Comparison of ENCODE assay signal across 10 mouse cellular contexts in the genomic region with DNA sequence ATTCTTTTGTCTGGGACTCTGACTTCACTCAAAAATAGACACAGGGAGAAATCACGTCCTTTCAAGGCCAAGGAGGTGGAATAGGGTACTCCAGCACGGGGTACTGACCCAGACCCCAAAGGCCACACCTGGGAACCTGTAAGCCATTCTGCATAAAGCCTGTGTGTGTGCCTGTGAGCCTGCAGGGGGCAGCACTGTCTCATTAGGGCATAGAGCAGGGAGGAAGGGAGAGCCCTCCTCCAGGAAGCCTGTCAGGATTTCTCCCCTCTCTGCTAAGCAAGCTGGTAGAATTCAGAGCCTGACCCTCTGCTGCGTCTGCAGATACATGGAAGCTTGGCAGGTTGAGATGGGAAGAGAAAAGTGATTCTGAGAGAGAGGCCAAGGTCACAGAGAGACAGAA. TPM values are rescaled to one million over a fixed set of nuclear protein-coding genes. Genes with fewer than 3 reads are reported as not detected.
DNase-seq lines count a peak whose midpoint lies in the region; ATAC-seq and TF ChIP-seq lines count a peak whose summit lies in the region.
"Had no signal": no experiment of that assay in that cellular context is flagged by ENCODE, and none has a peak within 500 bp of the region (broad histone marks: within the 10 kb centered on the region; RNA-seq: fewer than 3 reads in every experiment).

No protein-coding gene starts in this region.

- 86% methylated on average over 3 of the region's 3 CpGs for WGBS in midbrain, postnatal 0 days
- WGBS in midbrain, embryonic 15.5 days = 75% methylated on average over 3 of the region's 3 CpGs
- 71% methylated on average over 3 of the region's 3 CpGs for WGBS in liver, postnatal 0 days (ENCODE audit: insufficient replicate concordance)
- WGBS in limb, embryonic 10.5 days = 74% methylated on average over 3 of the region's 3 CpGs

- TF ChIP-seq CTCF in midbrain, postnatal 0 days (IDR thresholded peaks at IDR 0.05) = peak; percentile 52
- TF ChIP-seq CTCF in liver, postnatal 0 days (IDR thresholded peaks at IDR 0.05; ENCODE audit: low read depth) = peak; percentile 78

- no peak overlapping the region for H3K9ac ChIP-seq in midbrain, postnatal 0 days (replicated peaks; ENCODE audit: low read length, poor library complexity, severe bottlenecking)
- no peak overlapping the region for H3K9ac ChIP-seq in midbrain, embryonic 15.5 days
- H3K9ac ChIP-seq in liver, postnatal 0 days (replicated peaks) = no peak overlapping the region

- H3K4me3 ChIP-seq in midbrain, postnatal 0 days (ENCODE audit: low read depth, low read length) = no peak overlapping the region
- H3K4me3 ChIP-seq in midbrain, embryonic 15.5 days = no peak overlapping the region
- no peak overlapping the region for H3K4me3 ChIP-seq in liver, postnatal 0 days (ENCODE audit: low read depth, low read length)
- no peak overlapping the region for H3K4me3 ChIP-seq in limb, embryonic 10.5 days

- no peaks in the 10 kb centered on the region for H3K4me1 ChIP-seq in midbrain, postnatal 0 days (ENCODE audit: insufficient read depth, low read length)
- H3K4me1 ChIP-seq in midbrain, embryonic 15.5 days = no peaks in the 10 kb centered on the region
- H3K4me1 ChIP-seq in liver, postnatal 0 days (ENCODE audit: insufficient read depth) = peaks cover 4% of the 10 kb centered on the region; the same call in 1 of the 2 replicates
- H3K4me1 ChIP-seq in limb, embryonic 10.5 days = peaks cover 14% of the 10 kb centered on the region

- no peak overlapping the region for H3K27ac ChIP-seq in midbrain, postnatal 0 days (ENCODE audit: low read depth, low read length)
- no peak overlapping the region for H3K27ac ChIP-seq in midbrain, embryonic 15.5 days
- H3K27ac ChIP-seq in liver, postnatal 0 days (ENCODE audit: low read depth) = no peak overlapping the region
- H3K27ac ChIP-seq in limb, embryonic 10.5 days = no peak overlapping the region

- no peak overlapping the region for H3K4me2 ChIP-seq in midbrain, postnatal 0 days (ENCODE audit: low read depth, low read length, poor library complexity, severe bottlenecking)
- H3K4me2 ChIP-seq in midbrain, embryonic 15.5 days = no peak overlapping the region
- no peak overlapping the region for H3K4me2 ChIP-seq in liver, postnatal 0 days (ENCODE audit: low read depth, low read length)

- H3K27me3 ChIP-seq in midbrain, postnatal 0 days (ENCODE audit: insufficient read depth, low read length) = no peaks in the 10 kb centered on the region
- no peaks in the 10 kb centered on the region for H3K27me3 ChIP-seq in midbrain, embryonic 15.5 days (replicated peaks)
- H3K27me3 ChIP-seq in liver, postnatal 0 days (ENCODE audit: insufficient read depth, low read length) = no peaks in the 10 kb centered on the region
- no peaks in the 10 kb centered on the region for H3K27me3 ChIP-seq in limb, embryonic 10.5 days (ENCODE audit: low read depth, poor library complexity, severe bottlenecking)

- peak; percentile 76 for DNase-seq in CD4-positive, CD25-positive, alpha-beta regulatory T cell, adult 2 months (ENCODE audit: low read depth, low spot score)
- DNase-seq in midbrain, postnatal 0 days (ENCODE audit: low spot score) = no peak
- peak; percentile 63 for DNase-seq in liver, postnatal 0 days
- DNase-seq in thymus, postnatal 25 days = peak; percentile 57
- DNase-seq in limb, embryonic 10.5 days (ENCODE audit: low spot score) = no peak
- no peak for DNase-seq in left cerebral cortex, adult 18-20 months (ENCODE audit: low spot score in 2 of 2)

- TF ChIP-seq EP300 in liver, postnatal 0 days (IDR thresholded peaks at IDR 0.05; ENCODE audit: low read depth) = no peak

- ATAC-seq in CD4-positive, CD25-positive, alpha-beta regulatory T cell, adult 4 months = no peak
- ATAC-seq in midbrain, postnatal 0 days (ENCODE audit: low FRiP score) = no peak
- no peak for ATAC-seq in midbrain, embryonic 15.5 days (replicated peaks)
- ATAC-seq in liver, postnatal 0 days = no peak

- H3K36me3 ChIP-seq in midbrain, postnatal 0 days (ENCODE audit: insufficient read depth, low read length) = no peaks in the 10 kb centered on the region
- H3K36me3 ChIP-seq in midbrain, embryonic 15.5 days (replicated peaks) = no peaks in the 10 kb centered on the region
- peaks cover 62% of the 10 kb centered on the region for H3K36me3 ChIP-seq in liver, postnatal 0 days (replicated peaks; ENCODE audit: insufficient read depth, low read length)
- H3K36me3 ChIP-seq in limb, embryonic 10.5 days = no peaks in the 10 kb centered on the region

- H3K9me3 ChIP-seq in midbrain, postnatal 0 days (ENCODE audit: low read length) = no peaks in the 10 kb centered on the region
- no peaks in the 10 kb centered on the region for H3K9me3 ChIP-seq in midbrain, embryonic 15.5 days
- no peaks in the 10 kb centered on the region for H3K9me3 ChIP-seq in liver, postnatal 0 days (ENCODE audit: low read length)
- no peaks in the 10 kb centered on the region for H3K9me3 ChIP-seq in limb, embryonic 10.5 days (replicated peaks)

RNA-seq across cellular contexts. Expression of gene Slc8b1, which starts 11.7 kb away (rescaled TPM):
- 10 to 100 TPM in 1 of 2 experiments, 1 to 10 TPM in 1; 6.4 to 11.7 TPM for polyA plus RNA-seq in CD4-positive, CD25-positive, alpha-beta regulatory T cell, adult 4 months (2017; shearing (Covaris generic))
- 1.9 and 2.1 TPM in 2 replicates for total RNA-seq in midbrain, postnatal 0 days (2014; rRNA removed)
- polyA plus RNA-seq in midbrain, postnatal 0 days (2015; fragmentation: Nextera tagmentation; extraction: Ambion mirVana) = 2.5 and 2.7 TPM in 2 replicates
- 1.6 and 2.5 TPM in 2 replicates for polyA plus RNA-seq in midbrain, embryonic 15.5 days (2015; fragmentation: Nextera tagmentation; extraction: Ambion mirVana)
- polyA plus RNA-seq in liver, postnatal 0 days (2015; fragmentation: Nextera tagmentation; extraction: Ambion mirVana) = 15.3 and 17.1 TPM in 2 replicates
- polyA plus RNA-seq in limb, embryonic 10.5 days (2016; fragmentation: Nextera tagmentation; extraction: Ambion mirVana) = 3.7 and 4.4 TPM in 2 replicates
- total RNA-seq in left cerebral cortex, adult 18-20 months (2021) = 1 to 10 TPM; 5.8 to 8.1 TPM

RNA-seq across cellular contexts. Expression of gene Plbd2, which starts 19.2 kb away (rescaled TPM):
- polyA plus RNA-seq in CD4-positive, CD25-positive, alpha-beta regulatory T cell, adult 4 months (2017; shearing (Covaris generic)) = 1 to 10 TPM; 4.5 to 5.1 TPM
- 26.7 and 27.9 TPM in 2 replicates for total RNA-seq in midbrain, postnatal 0 days (2014; rRNA removed)
- polyA plus RNA-seq in midbrain, postnatal 0 days (2015; fragmentation: Nextera tagmentation; extraction: Ambion mirVana) = 49.9 and 52.9 TPM in 2 replicates
- polyA plus RNA-seq in midbrain, embryonic 15.5 days (2015; fragmentation: Nextera tagmentation; extraction: Ambion mirVana) = 36.8 and 37.2 TPM in 2 replicates
- polyA plus RNA-seq in liver, postnatal 0 days (2015; fragmentation: Nextera tagmentation; extraction: Ambion mirVana) = 53.6 and 54.1 TPM in 2 replicates
- polyA plus RNA-seq in limb, embryonic 10.5 days (2016; fragmentation: Nextera tagmentation; extraction: Ambion mirVana) = 41.3 and 43.1 TPM in 2 replicates
- total RNA-seq in left cerebral cortex, adult 18-20 months (2021) = 10 to 100 TPM; 54.5 to 57.2 TPM

RNA-seq across cellular contexts. Expression of gene Sds, which starts 46.3 kb away (rescaled TPM):
- not detected for polyA plus RNA-seq in CD4-positive, CD25-positive, alpha-beta regulatory T cell, adult 4 months (2017; shearing (Covaris generic))
- total RNA-seq in midbrain, postnatal 0 days (2014; rRNA removed) = not detected in 2 replicates
- 0.17 and 0.23 TPM in 2 replicates for polyA plus RNA-seq in midbrain, postnatal 0 days (2015; fragmentation: Nextera tagmentation; extraction: Ambion mirVana)
- polyA plus RNA-seq in midbrain, embryonic 15.5 days (2015; fragmentation: Nextera tagmentation; extraction: Ambion mirVana) = 0.36 TPM in 1 of 2 replicates, not detected in the other
- 32.4 and 32.5 TPM in 2 replicates for polyA plus RNA-seq in liver, postnatal 0 days (2015; fragmentation: Nextera tagmentation; extraction: Ambion mirVana)
- polyA plus RNA-seq in limb, embryonic 10.5 days (2016; fragmentation: Nextera tagmentation; extraction: Ambion mirVana) = not detected in 2 replicates
- not detected for total RNA-seq in left cerebral cortex, adult 18-20 months (2021)
- polyA plus RNA-seq: embryonic facial prominence, embryonic 11.5 days; lung, embryonic 16.5 days had no signal

RNA-seq across cellular contexts. Expression of gene Sdsl, which starts 50.0 kb away (rescaled TPM):
- not detected for polyA plus RNA-seq in CD4-positive, CD25-positive, alpha-beta regulatory T cell, adult 4 months (2017; shearing (Covaris generic))
- 3.4 and 4.4 TPM in 2 replicates for total RNA-seq in midbrain, postnatal 0 days (2014; rRNA removed)
- polyA plus RNA-seq in midbrain, postnatal 0 days (2015; fragmentation: Nextera tagmentation; extraction: Ambion mirVana) = 5.8 and 6.0 TPM in 2 replicates
- polyA plus RNA-seq in midbrain, embryonic 15.5 days (2015; fragmentation: Nextera tagmentation; extraction: Ambion mirVana) = 5.6 and 6.0 TPM in 2 replicates
- polyA plus RNA-seq in liver, postnatal 0 days (2015; fragmentation: Nextera tagmentation; extraction: Ambion mirVana) = 21.0 and 24.5 TPM in 2 replicates
- 5.2 and 5.6 TPM in 2 replicates for polyA plus RNA-seq in limb, embryonic 10.5 days (2016; fragmentation: Nextera tagmentation; extraction: Ambion mirVana)
- total RNA-seq in left cerebral cortex, adult 18-20 months (2021) = 1 to 10 TPM; 7.9 to 8.6 TPM

Comparison
In these comparisons a context has a peak if more than half of its experiments do, and no peak if none do; other contexts are left out.
1. DNase-seq: peak in CD4-positive, CD25-positive, alpha-beta regulatory T cell, adult 2 months (single experiment), liver, postnatal 0 days (single experiment) and thymus, postnatal 25 days (single experiment); none in midbrain, postnatal 0 days (single experiment), limb, embryonic 10.5 days (single experiment) and left cerebral cortex, adult 18-20 months (0 of 2).
2. RNA of gene Sds, which starts 46.3 kb away (polyA plus RNA-seq): 32.4 to 32.5 TPM in liver, postnatal 0 days; 0.17 to 0.23 TPM in midbrain, postnatal 0 days, 0.36 TPM in midbrain, embryonic 15.5 days, not detected in CD4-positive, CD25-positive, alpha-beta regulatory T cell, adult 4 months and not detected in limb, embryonic 10.5 days; every median in the first group is over 10 times any median in the second.